Mouse (Mus musculus) heart, postnatal 0 days (tissue): Measurements from ENCODE around the gene Uvrag.

ENCODE experiments used
- CTCF ChIP-seq: IDR thresholded peaks from 2 replicates; pipeline ENCODE4 v1.5.1; 2016; ENCODE audit warnings: antibody characterized with exemption, control low read depth, low read depth
- EP300 ChIP-seq: IDR thresholded peaks from 2 replicates; pipeline ENCODE4 v1.6.1; 2016; ENCODE audit warnings: antibody characterized with exemption, low read depth

DNA sequence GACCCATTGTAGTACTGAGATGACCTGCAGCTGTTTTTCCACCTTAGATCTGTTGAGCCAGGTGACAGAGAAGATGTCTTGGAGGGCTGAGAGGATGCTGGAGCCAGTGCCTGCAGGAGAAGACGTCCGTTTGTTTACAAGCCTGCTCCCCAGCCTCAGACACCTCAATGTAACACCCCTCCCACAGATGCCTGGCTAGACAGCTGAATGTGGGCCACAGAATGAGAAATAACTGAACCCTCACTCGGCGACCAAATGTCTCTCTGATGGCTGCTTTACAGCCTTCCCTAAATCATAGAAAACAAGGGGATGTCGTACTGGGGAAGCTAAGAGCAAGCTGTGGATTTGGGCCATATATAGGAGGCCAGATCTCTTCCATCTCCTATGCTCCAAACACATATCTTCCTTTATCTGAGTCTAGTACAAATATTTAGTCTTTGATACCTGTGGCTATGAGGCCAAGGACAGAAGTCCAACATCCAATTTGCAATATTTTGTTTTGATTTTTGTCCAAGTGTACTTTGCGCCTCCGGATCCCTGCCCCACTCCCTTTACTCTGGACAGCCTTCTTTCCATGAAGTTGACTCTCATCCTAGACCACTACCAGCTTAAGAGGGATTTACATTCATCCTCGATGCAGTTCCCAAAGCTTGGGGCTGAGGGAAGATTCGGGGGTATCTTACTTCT is 28.9 kb upstream of the Uvrag start:
- TF ChIP-seq CTCF (no peak), EP300 (no peak)
